Mouse (Mus musculus): ENCODE results near the gene Trpc6.

DNA sequence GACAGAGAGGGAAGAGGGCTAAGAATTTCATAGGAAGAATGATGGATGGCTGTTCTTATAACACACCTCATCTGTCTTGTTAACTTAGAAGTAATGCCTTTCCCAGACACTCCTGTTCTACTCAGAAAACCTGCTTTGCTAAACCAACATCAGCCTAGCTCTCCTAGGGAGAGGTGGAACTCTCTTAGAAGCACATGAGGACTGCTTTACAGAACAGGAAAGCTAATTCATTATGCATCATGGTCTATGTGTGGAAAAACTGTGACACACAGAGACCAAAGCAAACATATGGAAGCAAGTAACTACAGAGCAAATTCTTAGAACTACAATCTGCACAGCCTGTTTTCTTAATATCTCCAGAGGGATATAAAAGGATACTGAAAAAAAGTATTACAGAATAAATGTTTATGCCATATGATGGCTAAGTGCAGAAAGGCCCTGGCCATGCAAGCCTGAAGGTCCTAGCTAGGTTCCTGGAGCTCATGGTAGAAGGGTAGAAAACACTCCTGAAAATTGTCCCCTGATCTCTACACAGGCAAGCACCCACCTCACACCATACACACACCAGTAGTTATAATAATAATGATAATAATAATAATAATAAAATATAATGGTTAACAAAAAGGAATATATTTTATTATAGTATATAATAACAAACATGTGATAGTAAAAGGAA lies 63.0 kb downstream of the Trpc6 start:
- TF ChIP-seq EP300 (optimal IDR thresholded peaks at IDR 0.05), result no peak
- TF ChIP-seq CTCF (IDR thresholded peaks at IDR 0.05; ENCODE audit: low read depth), result no peak
